Mouse (Mus musculus) heart, postnatal 0 days (tissue): ENCODE results near the gene Gab1.

Experiments
- CTCF ChIP-seq: IDR thresholded peaks from 2 replicates; pipeline ENCODE4 v1.5.1; 2016; ENCODE audit warnings: antibody characterized with exemption, control low read depth, low read depth
- EP300 ChIP-seq: IDR thresholded peaks from 2 replicates; pipeline ENCODE4 v1.6.1; 2016; ENCODE audit warnings: antibody characterized with exemption, low read depth

DNA sequence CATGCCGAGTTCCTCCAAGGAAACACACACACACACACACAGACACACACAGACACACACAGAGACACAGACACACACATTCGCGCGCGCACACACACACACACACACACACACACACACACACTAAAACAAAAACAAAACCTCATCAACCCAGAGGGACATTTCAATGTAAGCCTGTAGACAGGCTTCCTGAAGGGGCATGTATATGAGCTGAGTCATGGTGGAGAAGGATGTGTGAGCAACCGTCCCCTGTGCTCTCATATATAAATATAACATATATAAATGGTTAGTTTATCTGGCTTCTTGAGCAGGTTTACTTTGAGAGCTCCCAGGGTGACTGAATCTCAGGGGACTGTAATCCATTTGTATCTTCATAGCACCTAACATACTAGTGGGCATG lies 91.0 kb downstream of the Gab1 start:
- TF ChIP-seq EP300 (no peak), CTCF (no peak)
